Comparison of ENCODE assay signal across 23 mouse cellular contexts in genomic region chr17:81849298-81849967, GRCm38 (mm10).
DNase-seq lines count a peak whose midpoint lies in the region; ATAC-seq and TF ChIP-seq lines count a peak whose summit lies in the region.
"Had no signal": no experiment of that assay in that cellular context is flagged by ENCODE, and none has a peak within 500 bp of the region (broad histone marks: within the 10 kb centered on the region; RNA-seq: fewer than 3 reads in every experiment).

No protein-coding gene starts in this region.

- no peaks in the 10 kb centered on the region for H3K4me1 ChIP-seq in hindbrain, embryonic 11.5 days (replicated peaks; ENCODE audit: control insufficient read depth, insufficient read depth, low read length)
- H3K4me1 ChIP-seq in hindbrain, embryonic 16.5 days (ENCODE audit: control insufficient read depth, insufficient read depth, low read depth, low read length), result no peaks in the 10 kb centered on the region
- no peaks in the 10 kb centered on the region for H3K4me1 ChIP-seq in forebrain, postnatal 0 days (ENCODE audit: insufficient read depth)
- H3K4me1 ChIP-seq in liver, embryonic 11.5 days (replicated peaks; ENCODE audit: control insufficient read depth, insufficient read depth, low read length), result no peaks in the 10 kb centered on the region
- H3K4me1 ChIP-seq: embryonic facial prominence, embryonic 15.5 days; heart, embryonic 10.5 days had no signal

- DNase-seq in hindbrain, embryonic 11.5 days (ENCODE audit: low spot score), result peak; percentile 19
- DNase-seq in Muller cell, postnatal 12 days (ENCODE audit: inconsistent ontology term), result peak; percentile 29
- DNase-seq in embryo, embryonic 11 days, result peak; percentile 14
- peak; percentile 23 for DNase-seq in forebrain, postnatal 0 days
- no peak for DNase-seq in heart, adult 8-10 months (ENCODE audit: low spot score)
- DNase-seq in liver, embryonic 11.5 days (ENCODE audit: low spot score), result no peak
- DNase-seq: adrenal gland, postnatal 36 days; cerebellum, adult 2 months; cerebellum, postnatal 36 days; gastrocnemius, postnatal 36 days; kidney, adult 2 months; kidney, postnatal 25 days; left cerebral cortex, postnatal 4 days; liver; liver, postnatal 0 days; lung, postnatal 10 days; thymus, postnatal 25 days had no signal

- H3K9me3 ChIP-seq in hindbrain, embryonic 11.5 days (ENCODE audit: control insufficient read depth, low read length), result no peaks in the 10 kb centered on the region
- no peaks in the 10 kb centered on the region for H3K9me3 ChIP-seq in hindbrain, embryonic 16.5 days (ENCODE audit: control insufficient read depth, low read length)
- no peaks in the 10 kb centered on the region for H3K9me3 ChIP-seq in forebrain, postnatal 0 days (ENCODE audit: low read length)
- no peaks in the 10 kb centered on the region for H3K9me3 ChIP-seq in liver, embryonic 11.5 days (ENCODE audit: control insufficient read depth, low read length)
- H3K9me3 ChIP-seq: embryonic facial prominence, embryonic 15.5 days; heart, embryonic 10.5 days had no signal

- no peak overlapping the region for H3K27ac ChIP-seq in hindbrain, embryonic 11.5 days (ENCODE audit: low read depth, low read length)
- H3K27ac ChIP-seq in hindbrain, embryonic 16.5 days (ENCODE audit: low read depth, low read length), result no peak overlapping the region
- no peak overlapping the region for H3K27ac ChIP-seq in forebrain, postnatal 0 days (ENCODE audit: low read depth, low read length)
- H3K27ac ChIP-seq in liver, embryonic 11.5 days (ENCODE audit: low read depth, low read length), result no peak overlapping the region
- H3K27ac ChIP-seq: embryonic facial prominence, embryonic 15.5 days; heart, embryonic 10.5 days; left cerebral cortex, adult 2 months had no signal

- no peak overlapping the region for H3K4me2 ChIP-seq in hindbrain, embryonic 11.5 days (replicated peaks; ENCODE audit: low read depth, low read length)
- no peak overlapping the region for H3K4me2 ChIP-seq in hindbrain, embryonic 16.5 days (ENCODE audit: low read length)
- no peak overlapping the region for H3K4me2 ChIP-seq in forebrain, postnatal 0 days (ENCODE audit: low read depth)
- no peak overlapping the region for H3K4me2 ChIP-seq in liver, embryonic 11.5 days
- H3K4me2 ChIP-seq: embryonic facial prominence, embryonic 15.5 days had no signal

- no peak overlapping the region for H3K4me3 ChIP-seq in hindbrain, embryonic 11.5 days (ENCODE audit: low read depth, low read length)
- H3K4me3 ChIP-seq in hindbrain, embryonic 16.5 days (ENCODE audit: low read length), result no peak overlapping the region
- no peak overlapping the region for H3K4me3 ChIP-seq in forebrain, postnatal 0 days (ENCODE audit: low read depth, low read length)
- H3K4me3 ChIP-seq in liver, embryonic 11.5 days (ENCODE audit: low read depth, low read length), result no peak overlapping the region
- H3K4me3 ChIP-seq: embryonic facial prominence, embryonic 15.5 days; heart, embryonic 10.5 days; left cerebral cortex, adult 2 months had no signal

- no peak for TF ChIP-seq CTCF in forebrain, postnatal 0 days (IDR thresholded peaks at IDR 0.05; ENCODE audit: low read depth)

- no peaks in the 10 kb centered on the region for H3K36me3 ChIP-seq in hindbrain, embryonic 11.5 days (ENCODE audit: control insufficient read depth, insufficient read depth, low read length)
- no peaks in the 10 kb centered on the region for H3K36me3 ChIP-seq in hindbrain, embryonic 16.5 days (ENCODE audit: control insufficient read depth, insufficient read depth, low read length)
- H3K36me3 ChIP-seq in forebrain, postnatal 0 days (ENCODE audit: insufficient read depth), result no peaks in the 10 kb centered on the region
- no peaks in the 10 kb centered on the region for H3K36me3 ChIP-seq in liver, embryonic 11.5 days (ENCODE audit: control insufficient read depth, insufficient read depth, low read length)
- H3K36me3 ChIP-seq: embryonic facial prominence, embryonic 15.5 days; heart, embryonic 10.5 days had no signal

- peak; percentile 67 for ATAC-seq in hindbrain, embryonic 11.5 days (ENCODE audit: low FRiP score)
- no peak for ATAC-seq in hindbrain, embryonic 16.5 days
- peak; percentile 38; the same call in 1 of the 2 replicates for ATAC-seq in forebrain, postnatal 0 days
- no peak for ATAC-seq in monocyte, adult 5-6 weeks (replicated peaks; ENCODE audit: insufficient number of reproducible peaks, low FRiP score, low TSS enrichment, poor library complexity, severe bottlenecking)
- ATAC-seq in liver, embryonic 11.5 days (replicated peaks; ENCODE audit: low FRiP score), result no peak
- ATAC-seq: liver, postnatal 0 days had no signal

- no peak overlapping the region for H3K9ac ChIP-seq in hindbrain, embryonic 11.5 days (ENCODE audit: low read depth, low read length)
- H3K9ac ChIP-seq in hindbrain, embryonic 16.5 days (ENCODE audit: low read depth, low read length), result no peak overlapping the region
- no peak overlapping the region for H3K9ac ChIP-seq in forebrain, postnatal 0 days
- no peak overlapping the region for H3K9ac ChIP-seq in liver, embryonic 11.5 days (ENCODE audit: low read depth, low read length)
- H3K9ac ChIP-seq: embryonic facial prominence, embryonic 15.5 days; liver, postnatal 0 days had no signal

- H3K27me3 ChIP-seq in hindbrain, embryonic 11.5 days (ENCODE audit: control insufficient read depth, insufficient read depth, low read length), result no peaks in the 10 kb centered on the region
- no peaks in the 10 kb centered on the region for H3K27me3 ChIP-seq in hindbrain, embryonic 16.5 days (replicated peaks; ENCODE audit: control insufficient read depth, insufficient read depth, low read length)
- no peaks in the 10 kb centered on the region for H3K27me3 ChIP-seq in forebrain, postnatal 0 days (ENCODE audit: insufficient read depth, low read length)
- no peaks in the 10 kb centered on the region for H3K27me3 ChIP-seq in liver, embryonic 11.5 days (replicated peaks; ENCODE audit: control insufficient read depth, insufficient read depth, low read length)
- H3K27me3 ChIP-seq: CH12.LX; embryonic facial prominence, embryonic 15.5 days had no signal

- 34% methylated on average over 6 of the region's 6 CpGs for WGBS in hindbrain, embryonic 11.5 days
- WGBS in hindbrain, embryonic 16.5 days, result 11% methylated on average over 6 of the region's 6 CpGs
- WGBS in forebrain, postnatal 0 days, result 8% methylated on average over 6 of the region's 6 CpGs
- WGBS in liver, embryonic 11.5 days, result 70% methylated on average over 6 of the region's 6 CpGs

Comparison
In these comparisons a context has a peak if more than half of its experiments do, and no peak if none do; other contexts are left out.
1. ATAC-seq: peak in hindbrain, embryonic 11.5 days (single experiment) and forebrain, postnatal 0 days (single experiment); none in hindbrain, embryonic 16.5 days (single experiment), monocyte, adult 5-6 weeks (single experiment) and liver, embryonic 11.5 days (single experiment).
2. DNase-seq: peak in hindbrain, embryonic 11.5 days (single experiment), Muller cell, postnatal 12 days (single experiment), embryo, embryonic 11 days (single experiment) and forebrain, postnatal 0 days (single experiment); none in heart, adult 8-10 months (single experiment) and liver, embryonic 11.5 days (single experiment).